Mouse (Mus musculus) olfactory bulb, adult 2 months (tissue): ENCODE measurements around the gene Ccpg1os.

ENCODE experiments used
- CTCF ChIP-seq: fragments of 200-500 bp; IDR thresholded peaks from 2 replicates; pipeline ENCODE4 v1.5.1; 2012; ENCODE audit warnings: low read depth, mild to moderate bottlenecking, low read length, moderate library complexity; ENCODE audit not compliant: insufficient read depth
- POLR2A ChIP-seq: fragments of 200-500 bp; IDR thresholded peaks from 2 replicates; pipeline ENCODE4 v1.6.1; 2012; ENCODE audit warnings: mild to moderate bottlenecking, low read depth, low read length, moderate library complexity; ENCODE audit not compliant: insufficient read depth

DNA sequence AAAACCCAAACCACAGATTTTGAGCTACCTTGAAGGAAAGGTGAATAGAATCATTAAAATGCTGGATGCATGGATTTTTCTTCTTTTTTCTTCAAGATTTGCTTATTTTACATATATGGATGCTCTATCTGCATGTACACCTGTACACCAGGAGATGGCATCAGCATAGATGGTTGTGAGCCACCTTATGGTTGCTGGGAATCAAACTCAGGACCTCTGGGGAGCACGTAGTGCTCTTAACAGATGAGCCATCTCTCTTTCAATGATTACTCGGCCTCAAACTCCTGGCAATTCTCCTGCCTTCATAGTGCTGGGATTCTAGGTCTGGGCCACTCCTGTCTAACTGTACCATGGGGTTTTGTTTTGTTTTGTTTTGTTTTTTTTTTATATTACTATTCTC is 2.1 kb downstream of the Ccpg1os start:
- TF ChIP-seq CTCF (no peak), POLR2A (no peak)
